Mouse (Mus musculus) layer of hippocampus, adult 11-12 months (tissue): ENCODE results near the gene Dao.

ENCODE experiments used
- DNase-seq: peaks from one replicate; pipeline ENCODE4 v3.0.0; 2022; ENCODE audit warnings: low spot score

The Dao gene

DNA sequence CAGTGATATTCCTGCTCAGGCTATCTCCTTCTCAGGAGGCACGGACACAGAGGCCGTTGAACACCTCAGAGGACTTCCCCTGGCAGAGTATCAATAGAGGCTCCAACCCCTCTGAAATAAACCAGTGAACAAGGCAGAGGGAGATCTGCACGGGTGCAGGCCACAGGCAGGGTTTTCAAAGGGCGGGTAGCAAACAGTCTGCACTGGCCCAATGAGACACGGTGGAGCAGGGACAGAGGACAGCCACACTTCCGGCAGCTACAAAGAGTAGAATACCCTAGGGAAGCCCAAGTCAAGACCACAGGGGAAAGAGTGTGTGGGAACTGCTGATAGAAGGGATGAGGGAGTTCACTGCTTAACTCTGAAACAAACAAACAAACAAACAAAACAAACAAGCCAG, 20.0 kb upstream of the Dao start:
- no peak for DNase-seq

DNA sequence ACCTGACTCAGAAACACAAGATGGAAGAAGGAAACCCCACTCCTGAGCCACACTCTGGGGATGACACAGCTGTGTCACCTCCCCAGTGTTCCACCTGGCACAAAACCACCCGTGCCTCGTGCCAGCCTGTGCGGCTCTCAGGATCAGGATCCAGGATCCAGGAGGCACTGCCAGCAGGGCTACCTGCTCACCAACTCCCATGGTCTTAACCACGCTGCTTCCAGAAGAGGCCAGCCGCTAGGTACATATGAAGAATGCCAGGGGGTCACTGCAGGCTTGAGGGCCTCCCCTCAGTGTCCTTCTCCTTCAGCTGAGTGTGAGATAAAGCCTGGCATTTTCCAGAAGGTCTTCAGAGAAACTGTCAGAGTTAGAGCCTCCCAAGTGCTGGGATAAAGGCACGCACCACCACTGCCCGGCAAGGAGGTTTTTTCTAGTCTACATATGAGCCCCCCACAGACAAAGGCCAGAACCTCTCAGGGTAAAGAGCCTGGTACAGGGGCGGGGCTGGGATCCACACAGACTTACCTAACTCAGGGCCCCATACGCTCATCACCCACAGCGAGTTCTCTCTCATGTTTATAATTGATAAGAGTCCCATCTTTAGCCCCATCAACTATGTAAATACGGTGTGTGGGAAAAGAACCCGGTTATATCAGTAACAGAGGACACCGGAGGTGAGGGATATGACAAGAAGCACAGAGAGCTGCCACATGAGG, 19.3 kb upstream of the Dao start:
- DNase-seq, result no peak

DNA sequence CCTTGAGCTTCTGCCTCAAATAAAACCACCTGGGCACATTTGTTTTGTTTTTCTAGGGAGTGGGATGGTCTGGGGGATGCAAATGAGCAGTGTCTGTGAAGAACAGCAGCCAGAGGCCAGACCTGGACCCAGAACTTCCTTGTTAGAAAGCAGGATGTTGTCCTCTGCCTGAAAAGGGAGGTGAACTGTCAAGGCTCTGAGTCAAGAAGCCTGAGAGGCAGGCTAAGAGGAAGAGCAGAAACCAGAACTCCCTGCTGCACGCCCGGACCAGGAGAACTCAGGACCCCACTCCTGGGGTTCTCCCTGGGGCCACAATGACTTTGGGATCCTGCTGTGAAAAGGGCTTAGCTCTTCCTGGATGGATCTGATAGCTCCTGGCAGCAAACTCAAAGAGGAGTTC, 17.8 kb upstream of the Dao start:
- no peak for DNase-seq

DNA sequence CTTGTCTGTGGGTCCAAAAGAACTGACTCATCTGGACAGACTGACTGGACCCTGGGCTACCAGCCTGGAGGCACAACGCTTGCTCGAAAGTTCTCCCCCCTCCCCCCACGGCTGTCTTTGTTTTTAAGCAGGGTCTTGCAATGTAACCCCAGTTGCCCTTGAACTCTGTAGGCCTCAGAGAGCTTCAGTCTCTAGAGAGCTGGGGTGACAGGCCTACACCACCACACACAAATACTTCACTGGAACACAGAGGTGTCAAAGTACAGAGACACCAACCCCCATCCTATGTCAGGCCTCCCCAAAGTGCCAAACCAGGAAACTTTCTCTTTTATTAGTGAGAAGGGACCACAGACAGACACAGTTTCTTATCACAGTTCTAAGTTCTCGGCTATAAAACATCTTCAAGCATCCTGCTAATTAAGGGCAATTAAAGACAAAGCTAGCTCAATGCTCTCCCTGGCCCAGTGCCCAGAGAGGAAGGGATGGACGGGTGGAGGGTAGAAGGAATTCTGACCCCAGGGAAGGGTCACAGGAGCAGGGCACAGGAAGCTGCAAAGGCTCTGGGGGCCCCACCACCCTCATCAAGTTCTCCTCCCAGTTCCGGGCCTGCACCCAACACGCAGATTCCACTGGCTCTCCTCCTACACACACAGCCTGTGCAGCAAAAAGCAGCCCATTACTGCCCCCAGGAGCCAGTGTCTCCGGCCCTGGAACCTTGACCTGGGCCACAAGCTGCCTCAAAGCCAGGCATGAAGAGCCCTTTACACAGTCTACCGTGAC, 17.1 kb upstream of the Dao start:
- no peak for DNase-seq

DNA sequence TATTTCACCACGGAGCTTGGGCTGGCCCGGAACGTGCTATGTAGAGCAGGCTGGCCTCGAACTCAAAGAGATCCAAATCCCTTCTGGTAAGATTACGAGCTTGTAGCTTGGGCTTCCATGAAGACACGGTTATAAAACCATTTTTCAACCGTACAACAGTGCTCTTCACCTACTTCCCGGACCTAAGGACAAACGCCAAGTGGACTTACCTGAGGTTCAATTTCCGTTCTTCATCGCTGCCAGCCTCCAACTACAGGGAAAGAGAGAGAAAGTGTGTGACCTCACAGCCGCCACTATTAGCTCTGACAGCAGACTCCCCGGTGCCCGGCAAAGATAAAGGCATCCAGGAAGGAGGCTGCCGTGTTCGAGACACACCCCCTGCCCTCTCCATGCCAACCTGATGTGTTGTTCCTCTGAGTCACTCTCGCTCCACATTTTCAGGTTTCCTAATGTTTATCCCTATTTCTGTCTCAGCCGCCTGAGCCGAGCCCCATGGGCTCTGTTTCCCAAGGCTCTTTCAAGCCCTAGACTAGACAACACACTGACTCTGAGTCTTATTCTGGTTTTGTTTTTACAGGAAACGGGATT, 14.0 kb upstream of the Dao start:
- no peak for DNase-seq

DNA sequence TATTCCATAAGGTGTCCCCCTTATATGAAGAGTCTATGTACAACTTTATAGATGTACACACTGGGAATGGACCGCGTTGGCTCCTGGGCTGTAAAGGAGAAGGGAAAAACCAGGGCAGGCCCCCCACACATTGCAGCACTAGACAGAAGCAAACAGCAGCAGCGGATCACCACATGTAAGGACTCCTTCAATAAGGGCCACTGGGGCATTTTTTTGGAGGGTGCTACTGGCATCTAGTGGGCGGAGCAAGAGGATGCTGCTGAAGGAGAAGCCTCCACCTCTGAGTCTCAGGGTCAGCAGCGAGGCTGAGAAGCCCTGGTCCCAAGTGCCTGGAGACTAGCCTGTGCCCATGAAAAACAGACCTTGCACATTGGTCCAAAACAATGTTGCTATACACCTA, 12.9 kb upstream of the Dao start:
- no peak for DNase-seq

DNA sequence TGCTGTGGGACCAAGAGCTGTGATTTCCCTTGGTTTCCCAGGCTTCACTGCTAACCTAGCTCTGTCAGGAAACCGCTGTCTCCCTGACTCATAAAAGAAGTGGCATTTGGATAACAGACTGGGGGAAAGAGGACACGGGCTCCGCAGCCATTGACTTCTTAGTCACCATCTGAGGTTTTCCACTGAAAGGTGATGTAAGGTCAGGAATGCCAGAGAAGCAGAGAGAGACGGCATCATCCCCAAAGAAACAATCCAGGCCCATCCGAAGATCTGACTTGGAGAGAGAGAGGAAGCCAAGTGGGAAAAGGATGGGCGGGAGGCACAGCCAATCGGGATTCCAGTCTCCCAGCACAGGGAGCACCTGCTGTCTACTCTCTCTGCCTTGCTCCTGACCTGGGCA, 12.4 kb upstream of the Dao start:
- no peak for DNase-seq

DNA sequence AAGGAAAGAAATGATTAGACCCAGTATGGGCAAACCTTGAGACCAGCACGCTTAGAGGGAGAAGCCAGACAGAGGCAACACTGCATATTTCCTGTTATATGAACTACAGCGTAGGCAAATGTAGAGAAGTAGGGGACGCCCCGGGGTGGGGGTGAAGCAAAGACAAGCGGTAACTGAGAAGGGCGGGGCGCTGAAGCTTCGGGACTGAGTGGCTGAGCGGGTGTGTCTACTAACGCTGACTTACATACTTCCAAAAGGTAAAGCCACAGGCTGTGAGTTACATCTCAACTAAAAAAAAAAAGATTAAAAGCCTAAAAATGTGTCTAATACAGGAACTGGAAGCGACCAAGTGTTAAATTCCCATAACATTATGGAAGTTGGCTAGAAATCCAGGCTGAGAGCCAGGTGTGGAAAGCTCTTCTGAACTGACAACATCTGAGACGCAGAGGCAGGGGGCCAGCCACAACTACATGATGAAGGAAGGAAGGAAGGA, 11.1 kb upstream of the Dao start:
- no peak for DNase-seq

DNA sequence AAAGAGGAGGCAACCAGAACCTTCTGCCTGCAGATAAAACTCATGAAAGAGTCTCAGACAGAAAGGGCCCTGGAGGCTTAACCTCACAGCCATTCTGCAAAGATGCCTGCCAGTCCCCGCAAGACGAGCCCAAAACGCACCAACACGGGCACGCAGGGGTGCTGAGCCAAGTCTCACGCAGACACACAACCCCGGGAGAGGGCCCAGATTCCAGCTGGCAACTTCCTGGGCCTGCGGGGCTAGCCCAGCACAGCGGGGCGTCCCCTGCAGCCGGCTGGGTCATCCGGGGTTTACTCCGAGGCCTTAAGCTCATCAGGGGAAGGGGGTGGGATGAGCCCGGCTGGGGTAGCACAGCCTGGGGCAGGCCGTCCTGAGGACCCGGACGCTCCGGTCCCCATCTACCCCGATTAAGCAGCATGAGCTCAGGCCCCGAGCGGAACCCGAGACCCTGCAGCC, 10.4 kb upstream of the Dao start:
- DNase-seq, result no peak

DNA sequence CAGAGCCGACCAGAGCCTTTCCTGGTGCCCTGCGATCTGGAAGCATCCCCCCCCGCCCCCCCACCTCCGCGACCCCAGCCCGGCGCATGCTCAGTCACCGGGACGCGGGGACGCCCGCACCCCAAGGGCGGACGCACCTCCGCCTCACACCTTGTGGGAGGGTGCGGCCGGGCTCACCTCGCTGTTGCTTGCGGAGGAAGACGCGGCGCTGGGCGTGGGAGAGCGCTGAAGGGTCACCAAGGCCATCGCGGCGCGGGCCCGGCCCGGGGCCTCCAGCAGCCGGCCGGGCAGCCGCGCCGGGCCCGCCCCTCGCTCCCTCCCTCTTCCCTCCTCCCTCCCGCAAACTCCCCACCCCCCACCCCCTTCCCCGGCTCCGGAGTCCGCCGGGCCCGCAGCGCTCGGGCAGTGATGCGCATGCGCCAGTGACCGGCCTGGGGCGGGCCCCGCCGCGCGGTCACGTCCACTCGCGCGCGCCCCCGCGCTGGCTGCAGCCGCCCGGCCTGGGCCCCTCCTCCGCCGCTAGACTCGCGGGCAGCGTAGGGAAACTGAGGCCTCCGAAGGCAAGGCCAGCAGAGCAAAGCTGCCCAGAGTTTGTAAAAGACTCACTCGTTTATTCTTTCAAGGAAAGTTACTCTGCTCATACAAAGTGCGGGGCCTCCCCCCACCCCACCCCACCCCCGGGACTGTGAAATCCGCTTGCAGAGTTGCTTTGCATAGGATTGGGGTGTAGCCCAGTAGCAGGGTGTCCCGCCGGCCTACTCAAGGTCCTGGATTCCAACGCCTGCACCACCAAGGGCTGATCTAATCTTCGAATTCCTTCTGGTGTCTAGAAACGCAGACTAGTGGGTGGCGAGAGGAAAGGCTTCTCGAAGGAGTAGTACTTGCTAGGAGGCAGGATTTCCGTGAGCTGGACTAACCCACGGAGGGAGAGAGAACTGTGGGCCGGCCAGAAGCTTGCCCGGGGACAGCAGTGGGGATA, 9.7 kb upstream of the Dao start, which contains the start of gene Ssh1:
Ssh1 (minus strand) TSS at position 408 of the 979 bp plus-strand sequence.
- DNase-seq, result peak; percentile 83

DNA sequence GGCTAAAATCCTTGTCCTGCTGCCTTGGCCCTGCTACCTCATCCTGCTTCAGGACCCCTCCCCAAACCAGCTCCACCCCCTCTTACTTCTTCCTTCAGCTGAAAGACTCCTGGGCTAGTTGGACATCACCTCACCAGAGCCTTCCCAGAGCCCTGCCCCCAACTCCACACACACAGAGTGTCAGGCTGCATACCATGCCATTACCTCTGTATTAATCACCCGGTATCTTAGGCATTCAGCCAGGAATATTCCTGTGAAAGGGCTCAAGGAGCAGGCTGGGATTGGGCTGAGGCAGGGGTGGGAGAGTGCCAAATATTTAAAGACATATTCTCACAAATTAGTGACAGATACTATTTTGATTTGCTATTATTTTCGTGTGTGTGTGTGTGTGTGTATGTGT, 7.0 kb upstream of the Dao start:
- DNase-seq, result no peak

DNA sequence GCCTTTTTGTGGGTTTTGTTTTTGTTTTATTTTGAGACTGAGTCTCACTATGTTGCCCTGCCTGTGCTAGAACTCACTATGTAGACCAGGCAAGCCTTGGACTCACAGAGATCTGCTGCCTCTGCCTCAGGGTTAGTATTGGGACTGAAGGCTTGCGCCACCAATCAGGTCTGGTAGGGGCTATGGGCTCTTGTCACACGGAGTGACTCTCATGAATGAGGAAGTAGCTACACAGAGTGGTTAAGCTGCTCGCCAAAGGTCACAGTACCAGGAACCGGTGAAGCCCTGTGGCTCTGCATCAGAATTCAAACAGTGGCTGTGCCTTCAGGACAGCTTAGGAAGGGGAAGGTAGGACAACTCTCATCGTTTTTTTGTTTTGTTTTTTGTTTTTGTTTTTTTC, 4.1 kb upstream of the Dao start:
- no peak for DNase-seq

DNA sequence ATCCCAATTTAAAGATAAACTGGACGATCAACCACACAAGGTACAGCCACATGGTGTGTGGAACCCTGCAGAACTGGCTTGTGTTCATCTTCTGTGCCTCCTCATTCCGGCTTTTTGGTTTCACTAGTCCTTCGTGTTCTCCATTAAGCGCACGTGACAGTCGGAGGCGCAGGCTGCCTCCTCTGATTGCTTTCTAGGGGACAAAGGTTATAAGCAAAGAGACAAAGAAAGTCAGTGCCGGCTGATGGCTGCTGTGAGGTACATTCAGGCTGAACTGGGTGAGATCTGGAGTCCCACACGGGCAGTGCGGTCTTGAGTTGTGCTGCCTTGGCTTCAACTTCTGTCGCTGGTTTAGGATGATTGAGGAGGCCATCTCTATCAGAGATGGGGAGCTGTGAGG, 1.1 kb downstream of the Dao start:
- no peak for DNase-seq

DNA sequence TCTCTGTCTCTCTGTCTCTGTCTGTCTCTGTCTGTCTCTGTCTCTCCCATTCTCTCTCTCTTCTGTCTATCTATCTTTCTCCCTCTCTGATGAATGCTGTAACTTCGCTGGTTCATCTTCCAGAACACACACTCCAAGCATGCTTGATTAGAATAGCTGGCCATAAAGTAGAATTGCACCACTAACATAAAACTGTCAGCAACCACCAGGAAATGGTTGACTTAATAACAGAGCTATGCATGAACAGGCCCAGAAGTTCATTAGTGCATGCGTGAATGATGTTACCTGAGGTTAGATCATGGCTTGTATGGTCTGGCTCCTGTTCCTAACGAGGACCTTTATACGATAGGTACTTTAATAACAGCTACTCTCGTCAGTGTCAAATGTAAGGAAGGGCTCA, 1.6 kb downstream of the Dao start:
- DNase-seq, result no peak

DNA sequence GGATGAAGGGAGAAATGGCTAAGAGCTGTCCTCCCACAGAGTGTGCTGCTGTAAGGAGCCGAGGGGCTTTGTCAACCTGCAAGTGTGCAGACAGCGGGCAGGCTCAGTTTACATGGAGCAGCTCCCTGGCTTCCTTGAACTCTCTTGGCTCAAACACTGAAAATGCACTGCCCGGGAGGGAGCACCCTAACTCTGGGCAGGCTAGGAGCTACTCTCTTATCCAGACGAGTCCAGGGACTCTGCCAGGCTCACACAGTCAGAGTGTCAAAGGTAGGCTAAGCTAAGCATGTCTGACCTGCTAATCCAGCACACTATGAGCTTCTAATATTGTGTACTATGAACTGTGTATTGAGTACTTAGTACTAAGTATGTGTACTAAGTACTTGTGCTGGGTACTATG, 3.5 kb downstream of the Dao start:
- no peak for DNase-seq

DNA sequence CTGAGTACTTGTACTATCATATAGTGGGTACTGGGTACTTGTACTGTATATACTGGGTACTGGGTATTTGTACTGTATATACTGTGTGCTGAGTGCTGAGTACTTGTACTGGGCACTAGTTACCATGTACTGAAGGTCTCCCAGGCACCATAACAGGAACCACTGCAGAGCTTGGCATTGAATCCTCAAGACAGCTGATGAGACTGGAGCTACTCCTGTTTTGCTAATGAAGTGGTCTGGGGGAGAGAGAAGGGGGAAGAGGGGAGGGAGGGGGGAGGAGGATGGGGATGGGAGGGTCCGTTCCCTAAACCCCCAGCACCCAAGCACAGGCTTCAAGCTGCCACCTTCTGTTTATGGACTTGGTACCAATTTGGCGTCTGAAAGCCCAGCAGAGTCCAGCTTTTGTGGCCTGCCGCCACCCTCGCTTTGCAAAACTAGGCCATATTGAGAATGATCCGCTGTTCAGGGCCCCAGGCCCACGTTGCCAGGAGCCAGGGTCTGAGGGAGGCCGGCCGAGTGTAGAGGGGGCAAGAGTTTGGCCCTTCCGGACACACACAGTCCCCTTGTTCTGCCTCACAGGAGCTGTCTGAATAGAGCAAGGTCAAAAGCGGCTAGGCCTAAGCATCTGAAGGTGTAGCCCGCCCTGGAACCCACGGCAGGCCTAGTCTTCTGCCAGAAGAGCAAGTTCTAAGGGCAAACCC, 4.4 kb downstream of the Dao start:
- DNase-seq, result no peak

DNA sequence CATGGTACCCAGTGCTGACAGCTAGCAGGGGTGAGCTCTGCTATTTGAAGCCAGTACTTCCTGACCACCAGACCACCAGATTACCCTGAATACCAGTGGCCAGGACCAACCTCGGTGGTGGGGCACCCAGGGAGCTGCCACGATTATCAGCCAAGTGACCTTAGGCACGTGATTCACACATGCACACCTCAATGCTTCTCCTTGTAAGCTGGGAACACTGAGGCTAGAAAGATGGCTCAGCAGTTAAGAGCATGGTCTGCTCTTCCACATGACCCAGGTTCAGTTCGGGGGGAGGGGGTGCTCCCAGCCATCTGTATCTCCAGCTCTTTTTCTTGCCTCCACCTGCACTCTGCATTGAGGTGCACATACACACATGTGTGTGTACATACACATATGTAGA, 5.5 kb downstream of the Dao start:
- DNase-seq, result no peak

DNA sequence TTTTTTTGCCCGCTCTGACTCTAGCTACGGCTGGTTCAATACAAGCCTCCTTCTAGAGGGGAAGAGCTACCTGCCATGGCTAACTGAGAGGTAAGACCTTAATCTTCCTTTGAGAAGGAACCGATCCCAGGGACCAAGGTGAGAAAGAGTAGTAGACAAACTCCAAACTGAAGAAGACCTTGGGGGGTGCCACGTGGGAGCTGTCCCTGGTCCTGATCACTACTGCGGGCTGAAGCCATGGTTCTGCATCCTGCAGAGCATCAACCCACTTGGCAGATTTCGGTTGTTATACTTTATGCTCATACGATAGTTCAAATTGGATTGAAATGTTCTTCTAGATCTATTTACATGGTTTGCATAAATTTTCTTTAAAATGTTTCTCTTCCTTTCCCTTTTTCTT, 11.6 kb downstream of the Dao start:
- DNase-seq, result no peak

DNA sequence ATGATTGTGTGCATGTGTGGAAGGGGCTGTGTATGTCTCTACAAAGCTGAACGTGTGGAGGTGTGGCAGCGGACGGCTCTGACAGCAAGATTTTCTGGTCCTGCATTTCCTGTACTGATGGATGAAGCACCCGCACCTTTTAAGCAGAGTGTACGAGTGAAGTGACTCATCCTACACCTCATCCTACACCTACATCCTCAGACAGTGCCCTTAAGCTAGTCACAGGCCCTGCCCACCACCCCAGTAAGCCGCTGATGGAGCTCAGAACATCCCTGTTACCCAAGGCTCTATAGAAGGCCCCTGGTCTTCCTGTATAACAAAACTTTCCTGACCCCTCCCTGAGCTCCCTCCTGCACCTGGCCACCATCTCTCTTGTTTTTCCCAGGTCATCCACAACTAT, 20.9 kb downstream of the Dao start:
- no peak for DNase-seq

DNA sequence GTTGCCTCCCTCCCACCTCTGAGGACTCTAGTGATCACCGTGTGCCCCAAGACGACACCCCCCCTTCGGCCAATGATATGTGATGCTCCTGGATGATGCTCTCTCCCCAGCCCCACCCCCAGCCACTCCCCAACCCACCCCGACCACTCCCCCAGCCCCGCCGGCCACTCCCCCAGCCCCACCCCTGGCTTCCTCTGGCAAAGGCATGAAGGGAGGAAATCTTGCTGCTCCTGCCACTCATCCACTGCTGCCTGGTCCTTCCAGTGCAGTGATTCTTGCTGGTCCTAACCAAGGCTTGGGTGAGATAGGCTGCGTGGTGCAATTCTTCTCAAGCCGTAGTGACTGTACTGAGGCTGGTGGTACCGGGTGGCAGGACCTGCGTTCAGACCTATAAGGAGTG, 21.4 kb downstream of the Dao start:
- no peak for DNase-seq

DNA sequence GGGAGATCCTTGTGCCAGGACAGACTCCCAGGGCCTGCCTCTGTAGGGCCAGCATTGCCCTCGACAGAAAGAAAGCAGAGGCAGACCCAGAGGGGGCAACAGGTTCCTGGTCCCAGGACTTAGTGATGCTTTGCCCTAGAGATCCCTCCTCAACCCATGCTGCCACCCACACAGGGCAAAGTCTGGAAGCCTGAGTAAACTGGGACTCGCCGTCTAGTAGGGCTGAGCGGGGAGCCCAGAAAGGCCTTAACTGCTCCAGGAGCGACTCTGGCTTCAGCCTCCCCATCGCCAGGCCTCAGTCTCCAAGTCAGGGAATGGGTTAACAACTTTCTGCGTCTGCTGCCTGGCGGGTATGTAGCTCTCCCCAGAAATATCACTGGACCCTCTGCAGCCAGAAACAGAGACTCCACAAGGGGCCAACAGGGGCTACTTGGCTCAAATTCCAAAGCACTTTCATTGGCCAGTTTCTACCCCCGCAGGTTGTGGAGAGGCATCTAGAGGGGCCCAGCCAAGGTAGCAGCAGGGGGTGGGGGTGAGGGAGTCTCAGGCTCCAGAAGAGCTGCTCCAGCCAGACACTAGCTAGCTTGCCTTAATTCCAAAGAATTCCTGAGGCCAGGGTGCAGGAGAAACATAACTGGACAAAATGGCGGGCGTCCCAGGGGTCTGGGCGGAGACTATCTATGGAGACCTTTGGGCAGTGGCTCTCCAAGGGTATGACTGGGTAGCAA, 23.9 kb downstream of the Dao start:
- no peak for DNase-seq
